Comparison of ENCODE assay signal across 8 mouse cellular contexts in the genomic region with DNA sequence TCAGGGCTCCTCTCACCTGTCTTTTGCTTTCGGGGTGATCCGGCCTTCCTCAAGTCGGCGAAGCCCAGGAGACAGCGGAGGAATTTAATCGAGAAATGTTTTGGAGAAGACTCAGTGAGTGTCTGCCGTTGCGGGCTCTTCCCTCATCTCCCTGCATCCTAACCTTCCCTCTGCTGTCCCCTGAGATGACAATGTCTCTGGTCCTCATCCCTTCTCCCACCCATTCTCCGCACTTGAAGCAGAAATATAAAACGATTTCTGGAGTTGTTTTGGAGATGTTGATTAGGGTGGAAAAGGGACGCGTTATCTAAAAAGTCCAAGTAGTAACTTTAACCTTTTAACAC. TPM values are rescaled to one million over a fixed set of nuclear protein-coding genes. Genes with fewer than 3 reads are reported as not detected.
DNase-seq lines count a peak whose midpoint lies in the region; ATAC-seq and TF ChIP-seq lines count a peak whose summit lies in the region.

No protein-coding gene starts in this region.

- no peak for DNase-seq in gastrocnemius, adult 2 months
- DNase-seq in gastrocnemius, postnatal 36 days, result no peak
- DNase-seq in liver, embryonic 13.5 days, result no peak
- DNase-seq in adrenal gland, postnatal 10 days, result no peak
- no peak for DNase-seq in adrenal gland, postnatal 36 days
- no peak for DNase-seq in right cerebral cortex, adult 2 months (ENCODE audit: low spot score in 2 of 2)

- peak; percentile 4 for ATAC-seq in CD4-positive, CD25-positive, alpha-beta regulatory T cell, adult 4 months
- no peak; the same call in 1 of the 2 replicates for ATAC-seq in forebrain, embryonic 12.5 days (ENCODE audit: low FRiP score)
- ATAC-seq in liver, embryonic 13.5 days (ENCODE audit: low read depth), result no peak; the same call in 1 of the 2 replicates

- H3K9ac ChIP-seq in forebrain, embryonic 12.5 days, result peak overlapping the region; percentile 74
- peak overlapping the region; percentile 81 for H3K9ac ChIP-seq in liver, embryonic 13.5 days

- intact Hi-C loops in gastrocnemius, adult 2 months (cut with DNase I), result no loop called here
- intact Hi-C loops in gastrocnemius, postnatal 36 days (cut with DNase I), result no loop called here

- peaks cover 22% of the 10 kb centered on the region for H3K36me3 ChIP-seq in forebrain, embryonic 12.5 days (replicated peaks)
- peaks cover 25% of the 10 kb centered on the region for H3K36me3 ChIP-seq in liver, embryonic 13.5 days

- TF ChIP-seq CTCF in gastrocnemius, adult 2 months (IDR thresholded peaks at IDR 0.05), result no peak

- peaks cover 11% of the 10 kb centered on the region for H3K4me1 ChIP-seq in forebrain, embryonic 12.5 days
- H3K4me1 ChIP-seq in liver, embryonic 13.5 days (replicated peaks), result peaks cover 19% of the 10 kb centered on the region

- H3K27ac ChIP-seq in gastrocnemius, adult 2 months, result peak overlapping the region; percentile 85
- no peak overlapping the region for H3K27ac ChIP-seq in forebrain, embryonic 12.5 days
- H3K27ac ChIP-seq in liver, embryonic 13.5 days, result peak overlapping the region; percentile 90

- WGBS in forebrain, embryonic 12.5 days, result under 1% methylated on average over 12 of the region's 12 CpGs
- WGBS in liver, embryonic 13.5 days (ENCODE audit: insufficient replicate concordance), result 1% methylated on average over 12 of the region's 12 CpGs

- no peaks in the 10 kb centered on the region for H3K9me3 ChIP-seq in forebrain, embryonic 12.5 days
- H3K9me3 ChIP-seq in liver, embryonic 13.5 days (replicated peaks), result no peaks in the 10 kb centered on the region

- H3K27me3 ChIP-seq in forebrain, embryonic 12.5 days, result no peaks in the 10 kb centered on the region
- H3K27me3 ChIP-seq in liver, embryonic 13.5 days, result no peaks in the 10 kb centered on the region

- peak overlapping the region; percentile 79 for H3K4me3 ChIP-seq in gastrocnemius, adult 2 months
- H3K4me3 ChIP-seq in forebrain, embryonic 12.5 days (replicated peaks), result peak overlapping the region; percentile 83
- peak overlapping the region; percentile 82 for H3K4me3 ChIP-seq in liver, embryonic 13.5 days (replicated peaks)

- H3K4me2 ChIP-seq in forebrain, embryonic 12.5 days, result peak overlapping the region; percentile 82
- peak overlapping the region; percentile 86 for H3K4me2 ChIP-seq in liver, embryonic 13.5 days

RNA-seq across cellular contexts. Expression of a gene that starts 0.4 kb away (rescaled TPM):
- 10 to 100 TPM; 20.9 to 21.1 TPM for total RNA-seq in gastrocnemius, adult 2 months (2021)
- total RNA-seq in gastrocnemius, postnatal 36 days (2021), result 10 to 100 TPM; 16.5 to 19.3 TPM
- polyA plus RNA-seq in CD4-positive, CD25-positive, alpha-beta regulatory T cell, adult 4 months (2017; shearing (Covaris generic)), result 100 to 1,000 TPM; 149 to 151 TPM
- 44.9 and 47.7 TPM in 2 replicates for polyA plus RNA-seq in forebrain, embryonic 12.5 days (2016; fragmentation: Nextera tagmentation; extraction: Ambion mirVana)
- polyA plus RNA-seq in liver, embryonic 13.5 days (2015; fragmentation: Nextera tagmentation; extraction: Ambion mirVana), result 43.5 and 48.3 TPM in 2 replicates
- 10 to 100 TPM; 37.2 to 40.6 TPM for total RNA-seq in adrenal gland, postnatal 10 days (2021)
- total RNA-seq in adrenal gland, postnatal 36 days (2021), result 10 to 100 TPM; 41.7 to 50.2 TPM

RNA-seq across cellular contexts. Expression of a gene that starts 28.2 kb away (rescaled TPM):
- total RNA-seq in gastrocnemius, adult 2 months (2021), result not detected
- total RNA-seq in gastrocnemius, postnatal 36 days (2021), result not detected
- under 1 TPM; 0.35 to 0.42 TPM for polyA plus RNA-seq in CD4-positive, CD25-positive, alpha-beta regulatory T cell, adult 4 months (2017; shearing (Covaris generic))
- polyA plus RNA-seq in forebrain, embryonic 12.5 days (2016; fragmentation: Nextera tagmentation; extraction: Ambion mirVana), result 3.9 and 4.4 TPM in 2 replicates
- 136 and 159 TPM in 2 replicates for polyA plus RNA-seq in liver, embryonic 13.5 days (2015; fragmentation: Nextera tagmentation; extraction: Ambion mirVana)
- 1 to 10 TPM; 2.9 to 6.6 TPM for total RNA-seq in adrenal gland, postnatal 10 days (2021)
- total RNA-seq in adrenal gland, postnatal 36 days (2021), result not detected

RNA-seq across cellular contexts. Expression of a gene that starts 31.8 kb away (rescaled TPM):
- total RNA-seq in gastrocnemius, adult 2 months (2021), result 1 to 10 TPM; 3.0 to 3.3 TPM
- total RNA-seq in gastrocnemius, postnatal 36 days (2021), result 1 to 10 TPM; 2.4 to 4.1 TPM
- polyA plus RNA-seq in CD4-positive, CD25-positive, alpha-beta regulatory T cell, adult 4 months (2017; shearing (Covaris generic)), result 10 to 100 TPM; 11.0 to 15.5 TPM
- polyA plus RNA-seq in forebrain, embryonic 12.5 days (2016; fragmentation: Nextera tagmentation; extraction: Ambion mirVana), result 5.5 and 5.6 TPM in 2 replicates
- polyA plus RNA-seq in liver, embryonic 13.5 days (2015; fragmentation: Nextera tagmentation; extraction: Ambion mirVana), result 1.9 and 2.3 TPM in 2 replicates
- 1 to 10 TPM; 5.0 to 8.5 TPM for total RNA-seq in adrenal gland, postnatal 10 days (2021)
- total RNA-seq in adrenal gland, postnatal 36 days (2021), result 10 to 100 TPM; 10.6 to 23.8 TPM

RNA-seq across cellular contexts. Expression of a gene that starts 38.1 kb away (rescaled TPM):
- total RNA-seq in gastrocnemius, adult 2 months (2021), result 10 to 100 TPM; 28.5 to 29.9 TPM
- total RNA-seq in gastrocnemius, postnatal 36 days (2021), result 10 to 100 TPM; 20.1 to 26.0 TPM
- 10 to 100 TPM; 46.2 to 47.3 TPM for polyA plus RNA-seq in CD4-positive, CD25-positive, alpha-beta regulatory T cell, adult 4 months (2017; shearing (Covaris generic))
- 27.4 and 31.7 TPM in 2 replicates for polyA plus RNA-seq in forebrain, embryonic 12.5 days (2016; fragmentation: Nextera tagmentation; extraction: Ambion mirVana)
- 14.1 and 16.8 TPM in 2 replicates for polyA plus RNA-seq in liver, embryonic 13.5 days (2015; fragmentation: Nextera tagmentation; extraction: Ambion mirVana)
- 10 to 100 TPM; 25.0 to 31.9 TPM for total RNA-seq in adrenal gland, postnatal 10 days (2021)
- total RNA-seq in adrenal gland, postnatal 36 days (2021), result 10 to 100 TPM; 31.9 to 36.2 TPM
